Mouse (Mus musculus) liver, adult 2 months (tissue): ENCODE measurements at regions not wholly inside any gene's neighbourhood (a gene's known extent, or its start where the extent isn't known, plus 50 kb on each side); places are given as distances from the start of the nearest gene placed in this dataset.

Experiments used
- CTCF ChIP-seq: fragments of 200-500 bp; IDR thresholded peaks from 2 replicates; pipeline ENCODE4 v1.5.1; 2011; ENCODE audit warnings: low read depth, low read length, control low read depth
- POLR2A ChIP-seq: fragments of 200-500 bp; IDR thresholded peaks from 2 replicates; pipeline ENCODE4 v1.6.1; 2011; ENCODE audit warnings: low read length, control low read depth; ENCODE audit not compliant: insufficient read depth; ENCODE audit errors: extremely low read depth

- no peak for TF ChIP-seq POLR2A
- TF ChIP-seq CTCF = no peak
Observed at GRCm38 (mm10) chr13:112023171-112023570, 214.4 kb upstream of the Map3k1 start.
